Mouse (Mus musculus): ENCODE data around the gene Rnd2. TPM values are rescaled to one million over a fixed set of nuclear protein-coding genes. Genes with fewer than 3 reads are reported as not detected.

Rnd2 gene
- polyA plus RNA-seq, 1 experiment from 2014 or later, result 61.8 TPM

GRCm38 (mm10) chr11:101519364-101519763 is 54.6 kb downstream of the Rnd2 start:
- Histone ChIP-seq H3K4me3 (ENCODE audit: low read depth, low read length) (no peak overlapping the region), H3K27ac (ENCODE audit: low read depth, low read length) (no peak overlapping the region), H3K9ac (replicated peaks; ENCODE audit: low read depth, low read length) (no peak overlapping the region), H3K27me3 (ENCODE audit: control insufficient read depth, insufficient read depth, low read length) (no peaks in the 10 kb centered on the region), H3K4me1 (ENCODE audit: control insufficient read depth, insufficient read depth, low read length) (no peaks in the 10 kb centered on the region), H3K4me2 (ENCODE audit: low read depth, low read length) (no peak overlapping the region), H3K36me3 (ENCODE audit: control insufficient read depth, insufficient read depth, low read length) (no peaks in the 10 kb centered on the region), H3K9me3 (ENCODE audit: control insufficient read depth, low read length) (no peaks in the 10 kb centered on the region)
- no peak for ATAC-seq (ENCODE audit: low read depth)
- 91% methylated on average over 6 of the region's 6 CpGs for WGBS

Small RNA genes lying within 50 kb of the gene (microRNA-seq; reads per million reads assigned to microRNA genes)
- not detected for gene Mir6929

Other genes starting within 250 kb of the Rnd2 start
- gene Ezh1, start 238.5 kb upstream of the Rnd2 start, polyA plus RNA-seq (2014; fragmentation: Nextera tagmentation; extraction: Ambion mirVana), result 28.4 and 30.7 TPM in 2 replicates
- 63.1 and 103 TPM in 2 replicates for gene Ramp2, start 219.0 kb upstream of the Rnd2 start, polyA plus RNA-seq (2014; fragmentation: Nextera tagmentation; extraction: Ambion mirVana)
- 121 and 134 TPM in 2 replicates for gene Vps25, start 211.3 kb upstream of the Rnd2 start, polyA plus RNA-seq (2014; fragmentation: Nextera tagmentation; extraction: Ambion mirVana)
- gene Wnk4, start 204.4 kb upstream of the Rnd2 start, polyA plus RNA-seq (2014; fragmentation: Nextera tagmentation; extraction: Ambion mirVana), result 4.2 and 5.9 TPM in 2 replicates
- gene Cntd1, start 186.0 kb upstream of the Rnd2 start, polyA plus RNA-seq (2014; fragmentation: Nextera tagmentation; extraction: Ambion mirVana), result 0.75 and 0.86 TPM in 2 replicates
- gene Coa3, start 185.9 kb upstream of the Rnd2 start, polyA plus RNA-seq (2014; fragmentation: Nextera tagmentation; extraction: Ambion mirVana), result 242 and 258 TPM in 2 replicates
- gene Becn1, start 162.7 kb upstream of the Rnd2 start, polyA plus RNA-seq (2014; fragmentation: Nextera tagmentation; extraction: Ambion mirVana), result 178 and 182 TPM in 2 replicates
- 73.3 and 88.3 TPM in 2 replicates for gene Psme3, start 148.8 kb upstream of the Rnd2 start, polyA plus RNA-seq (2014; fragmentation: Nextera tagmentation; extraction: Ambion mirVana)
- gene Aoc2, start 139.9 kb upstream of the Rnd2 start, polyA plus RNA-seq (2014; fragmentation: Nextera tagmentation; extraction: Ambion mirVana), result 1.7 and 2.0 TPM in 2 replicates
- 0.10 TPM in 1 of 2 replicates, not detected in the other for gene Aoc3, start 134.4 kb upstream of the Rnd2 start, polyA plus RNA-seq (2014; fragmentation: Nextera tagmentation; extraction: Ambion mirVana)
- not detected in 2 replicates for gene G6pc, start 97.4 kb upstream of the Rnd2 start, polyA plus RNA-seq (2014; fragmentation: Nextera tagmentation; extraction: Ambion mirVana)
- gene Aarsd1, start 47.4 kb upstream of the Rnd2 start, polyA plus RNA-seq (2014; fragmentation: Nextera tagmentation; extraction: Ambion mirVana), result 89.5 and 100 TPM in 2 replicates
- 8.1 and 8.9 TPM in 2 replicates for gene Gm27029, start 40.2 kb upstream of the Rnd2 start, polyA plus RNA-seq (2014; fragmentation: Nextera tagmentation; extraction: Ambion mirVana)
- gene Rundc1, start 39.9 kb upstream of the Rnd2 start, polyA plus RNA-seq (2014; fragmentation: Nextera tagmentation; extraction: Ambion mirVana), result 20.4 and 24.1 TPM in 2 replicates
- 1.8 and 3.0 TPM in 2 replicates for gene Ptges3l, start 39.7 kb upstream of the Rnd2 start, polyA plus RNA-seq (2014; fragmentation: Nextera tagmentation; extraction: Ambion mirVana)
- 257 and 271 TPM in 2 replicates for gene Rpl27, start 22.7 kb upstream of the Rnd2 start, polyA plus RNA-seq (2014; fragmentation: Nextera tagmentation; extraction: Ambion mirVana)
- gene Ifi35, start 16.6 kb upstream of the Rnd2 start, polyA plus RNA-seq (2014; fragmentation: Nextera tagmentation; extraction: Ambion mirVana), result 1.4 and 2.0 TPM in 2 replicates
- 67.4 and 90.8 TPM in 2 replicates for gene Vat1, start 1.2 kb downstream of the Rnd2 start, polyA plus RNA-seq (2014; fragmentation: Nextera tagmentation; extraction: Ambion mirVana)
- gene Brca1, start 87.0 kb downstream of the Rnd2 start, polyA plus RNA-seq (2014; fragmentation: Nextera tagmentation; extraction: Ambion mirVana), result 1.6 and 1.9 TPM in 2 replicates
- 85.8 and 111 TPM in 2 replicates for gene Nbr1, start 87.2 kb downstream of the Rnd2 start, polyA plus RNA-seq (2014; fragmentation: Nextera tagmentation; extraction: Ambion mirVana)
- gene Tmem106a, start 117.2 kb downstream of the Rnd2 start, polyA plus RNA-seq (2014; fragmentation: Nextera tagmentation; extraction: Ambion mirVana), result 3.6 and 3.9 TPM in 2 replicates
- gene Gm11634, start 134.3 kb downstream of the Rnd2 start, polyA plus RNA-seq (2014; fragmentation: Nextera tagmentation; extraction: Ambion mirVana), result not detected in 2 replicates
- gene Rdm1, start 162.2 kb downstream of the Rnd2 start, polyA plus RNA-seq (2014; fragmentation: Nextera tagmentation; extraction: Ambion mirVana), result 9.4 and 11.1 TPM in 2 replicates
- gene Arl4d, start 200.5 kb downstream of the Rnd2 start, polyA plus RNA-seq (2014; fragmentation: Nextera tagmentation; extraction: Ambion mirVana), result 6.0 and 7.5 TPM in 2 replicates

Measured in neural tube, embryonic 14.5 days (tissue).